Mouse (Mus musculus) lung, adult 2 months (tissue): ENCODE results near the gene Fli1. TPM values are rescaled to one million over a fixed set of nuclear protein-coding genes. Genes with fewer than 3 reads are reported as not detected.

ENCODE experiments used
- DNase-seq: peaks from one replicate; pipeline ENCODE4 v3.0.0; 2022
- H3K4me1 ChIP-seq: fragments of 200-500 bp; 2 replicates; pipeline ENCODE4 v1.6.1; 2011; ENCODE audit warnings: low read length; ENCODE audit not compliant: control insufficient read depth, insufficient read depth
- H3K4me3 ChIP-seq: fragments of 200-500 bp; replicated peaks from 2 replicates; pipeline ENCODE3; 2011; ENCODE audit warnings: low read depth, mild to moderate bottlenecking, control low read depth, low read length; ENCODE audit errors: extremely low read depth
- CTCF ChIP-seq: fragments of 200-500 bp; IDR thresholded peaks from 2 replicates; pipeline ENCODE4 v1.5.1; 2011; ENCODE audit warnings: mild to moderate bottlenecking, low read length, control low read depth; ENCODE audit not compliant: insufficient read depth
- POLR2A ChIP-seq: fragments of 200-500 bp; IDR thresholded peaks from 2 replicates; pipeline ENCODE4 v1.6.1; 2011; ENCODE audit warnings: low read depth, mild to moderate bottlenecking, control low read depth, low read length, borderline replicate concordance; ENCODE audit errors: extremely low read depth
- WGBS: fragments of 180-500 bp; shearing (Covaris S2); methylation state at CpG from one replicate; pipeline ENCODE4 v1.1.7; 2018; 5-methylcytosine and 5-hydroxymethylcytosine counted together
- polyA plus RNA-seq: library from polyadenylated mRNA; depleted of rRNA; stranded (reverse); fragments of >200 nt; gene quantifications from 2 replicates; pipeline ENCODE4 v1.2.3, GENCODE M21; 2012

The Fli1 gene
- polyA plus RNA-seq, 1 experiment = 14.1 TPM

- H3K4me3 ChIP-seq = no peak overlapping the region
- TF ChIP-seq POLR2A = no peak
- no peak for TF ChIP-seq CTCF
- WGBS = 71% methylated on average over 5 of the region's 5 CpGs
- DNase-seq = no peak
- no peaks in the 10 kb centered on the region for H3K4me1 ChIP-seq
Measured at GRCm38 (mm10) chr9:32570547-32570946, 27.9 kb upstream of the Fli1 start.

DNA sequence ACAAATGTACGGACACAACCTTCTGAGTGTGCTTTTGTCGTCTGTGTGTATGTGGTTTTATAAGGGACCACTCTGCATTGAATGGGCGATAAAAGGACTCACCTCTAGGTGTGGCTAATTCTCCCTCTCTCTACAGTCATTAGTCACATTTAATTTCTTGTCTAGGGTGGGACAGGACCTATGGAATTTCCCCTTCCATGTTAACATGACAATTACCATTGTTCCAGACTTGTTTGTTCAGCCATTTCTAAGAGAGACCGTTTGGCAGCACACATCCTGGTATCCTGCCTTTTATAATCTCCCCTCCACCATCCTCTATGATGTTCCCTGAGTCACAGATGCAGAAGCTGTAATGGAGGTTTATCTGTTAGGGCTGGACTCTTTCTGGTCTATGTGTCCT is 26.6 kb upstream of the Fli1 start:
- no peak for DNase-seq
- WGBS = 67% methylated on average over 4 of the region's 4 CpGs
- TF ChIP-seq CTCF (no peak), POLR2A (no peak)
- H3K4me1 ChIP-seq = no peaks in the 10 kb centered on the region
- no peak overlapping the region for H3K4me3 ChIP-seq

DNA sequence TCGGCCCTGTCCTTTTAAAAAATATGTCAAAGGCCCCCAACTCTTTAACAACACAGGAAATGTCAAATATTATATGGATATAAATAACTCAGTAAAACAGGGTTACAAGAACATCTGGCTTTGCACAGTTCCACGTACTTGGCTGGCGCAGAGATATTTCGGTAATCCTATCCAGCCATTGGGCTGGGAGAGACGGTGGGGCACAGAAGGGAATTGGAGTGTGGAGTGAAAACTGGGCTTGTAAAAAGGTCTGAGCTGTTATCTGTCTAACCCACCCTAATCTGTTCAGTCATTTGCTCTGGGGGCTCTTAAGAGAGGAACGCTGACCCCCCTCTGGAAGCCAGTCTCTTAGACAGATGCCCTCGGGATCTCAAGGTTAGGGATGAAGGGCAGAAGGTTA is 24.9 kb upstream of the Fli1 start:
- no peak overlapping the region for H3K4me3 ChIP-seq
- WGBS = 72% methylated on average over 7 of the region's 7 CpGs
- DNase-seq = no peak
- H3K4me1 ChIP-seq = no peaks in the 10 kb centered on the region
- TF ChIP-seq POLR2A (no peak), CTCF (no peak)

GRCm38 (mm10) chr9:32565309-32565708 is 22.6 kb upstream of the Fli1 start:
- Histone ChIP-seq H3K4me3 (no peak overlapping the region), H3K4me1 (no peaks in the 10 kb centered on the region)
- TF ChIP-seq POLR2A (no peak), CTCF (no peak)
- 52% methylated on average over 3 of the region's 3 CpGs for WGBS
- DNase-seq = no peak

- 50% methylated on average over 4 of the region's 4 CpGs for WGBS
- DNase-seq = no peak
- H3K4me3 ChIP-seq = no peak overlapping the region
- no peaks in the 10 kb centered on the region for H3K4me1 ChIP-seq
- no peak for TF ChIP-seq POLR2A
- no peak for TF ChIP-seq CTCF
Measured at GRCm38 (mm10) chr9:32562837-32563236, 20.2 kb upstream of the Fli1 start.

DNA sequence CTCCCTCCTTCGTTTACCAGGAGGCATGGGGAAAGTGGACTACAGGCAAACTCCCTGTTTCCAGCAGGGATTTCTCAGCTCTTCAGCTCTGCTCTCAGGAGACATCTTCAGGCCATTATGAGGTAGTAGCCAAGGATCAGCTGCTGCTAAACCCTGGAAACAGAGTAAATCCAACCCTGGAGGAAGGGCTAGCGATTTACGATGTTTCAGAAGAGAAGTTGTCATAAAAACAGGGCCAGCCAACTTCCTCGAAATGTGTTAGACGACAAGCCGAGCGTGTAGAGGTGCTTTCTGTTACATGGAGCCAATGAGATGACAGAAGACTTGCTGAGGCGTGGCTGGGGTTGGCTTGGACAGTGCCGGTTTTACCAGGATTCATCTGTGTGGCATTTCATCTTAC is 19.7 kb upstream of the Fli1 start:
- no peak for DNase-seq

DNA sequence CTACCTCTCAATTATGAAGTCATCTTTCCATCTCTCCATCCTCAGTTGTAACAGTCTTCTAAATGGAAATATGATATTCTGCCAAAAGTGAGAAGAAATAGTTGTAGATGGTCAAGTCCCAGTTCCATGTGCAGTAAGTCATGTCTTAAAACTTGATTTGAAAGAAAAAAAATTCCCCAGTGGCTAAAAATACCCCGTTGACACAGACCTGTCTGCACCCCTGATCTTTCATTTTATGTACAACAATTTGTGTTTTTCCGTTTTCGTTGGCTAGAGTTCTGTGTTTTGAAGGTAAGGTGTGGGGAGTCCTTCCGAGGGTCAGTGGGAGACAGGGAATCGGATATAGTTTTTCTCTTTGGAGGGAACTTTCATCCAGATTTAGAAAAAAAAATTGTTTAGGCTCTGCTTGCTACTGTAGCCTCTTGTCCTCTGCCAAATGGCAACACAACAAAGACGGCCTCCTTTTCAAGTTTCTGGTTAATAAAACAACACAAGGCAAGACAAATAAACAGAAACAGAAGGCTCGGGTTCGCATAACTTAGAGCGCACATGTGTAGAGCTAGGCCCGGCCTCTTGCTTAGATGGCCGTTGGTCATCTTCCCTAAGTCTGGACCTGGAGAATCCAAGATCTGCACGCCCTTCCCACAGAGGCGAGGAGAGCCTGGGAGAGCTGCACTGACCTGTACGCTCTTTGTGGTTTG is 18.7 kb upstream of the Fli1 start:
- H3K4me1 ChIP-seq = no peaks in the 10 kb centered on the region
- WGBS = 71% methylated on average over 14 of the region's 14 CpGs

More for the DNA sequence above, 19.7 kb upstream of the Fli1 start:
- Histone ChIP-seq H3K4me1 (no peaks in the 10 kb centered on the region), H3K4me3 (no peak overlapping the region)
- peak; percentile 38 for TF ChIP-seq CTCF
- no peak for TF ChIP-seq POLR2A
- 13% methylated on average over 9 of the region's 9 CpGs for WGBS

GRCm38 (mm10) chr9:32559859-32560258 is 17.2 kb upstream of the Fli1 start:
- H3K4me3 ChIP-seq = no peak overlapping the region
- no peak for TF ChIP-seq POLR2A
- no peak for TF ChIP-seq CTCF
- H3K4me1 ChIP-seq = peaks cover 5% of the 10 kb centered on the region; the same call in 1 of the 2 replicates
- 75% methylated on average over 8 of the region's 8 CpGs for WGBS
- DNase-seq = no peak

More for the DNA sequence above, 18.7 kb upstream of the Fli1 start:
- H3K4me3 ChIP-seq = no peak overlapping the region
- TF ChIP-seq CTCF (no peak), POLR2A (no peak)
- no peak for DNase-seq

DNA sequence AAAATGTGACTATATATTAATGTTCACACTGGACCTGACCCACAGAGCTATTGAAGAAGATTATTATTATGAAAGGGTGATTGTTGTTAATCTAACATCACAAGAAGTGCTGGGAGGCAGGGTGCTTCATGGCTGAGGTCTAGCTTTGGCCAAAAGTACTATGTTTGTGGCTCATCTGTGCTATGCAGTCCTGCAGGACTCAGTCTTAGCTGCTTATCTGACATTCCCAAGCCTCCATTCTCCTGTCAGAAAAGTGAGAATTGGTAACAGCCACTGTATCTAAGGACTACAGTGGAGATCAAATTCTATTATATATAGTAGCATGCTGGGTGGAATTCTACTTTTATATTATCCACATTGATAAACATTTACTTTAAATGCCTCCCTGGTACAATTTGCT is 16.8 kb upstream of the Fli1 start:
- no peak for DNase-seq
- TF ChIP-seq POLR2A (no peak), CTCF (no peak)
- Histone ChIP-seq H3K4me3 (no peak overlapping the region), H3K4me1 (peaks cover 5% of the 10 kb centered on the region; the same call in 1 of the 2 replicates)

DNA sequence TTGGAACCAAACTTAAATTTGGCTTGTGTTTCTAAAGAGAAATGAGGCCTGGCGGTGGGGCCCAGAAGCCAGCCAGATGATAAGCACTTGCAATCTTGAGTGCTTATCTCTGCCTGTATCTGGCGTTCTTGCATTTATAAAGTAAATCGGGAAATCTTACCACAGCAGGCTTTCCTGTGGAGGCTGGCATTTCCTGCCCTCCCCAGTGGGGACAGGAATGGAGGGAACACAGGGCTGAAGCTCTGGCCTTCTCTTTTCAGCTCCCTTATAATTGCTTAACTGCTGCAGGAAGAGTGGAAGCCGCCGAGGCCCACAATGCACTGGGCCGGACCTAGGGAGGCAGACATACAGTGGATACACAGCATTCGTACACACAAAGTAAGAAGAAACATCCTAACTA is 13.7 kb upstream of the Fli1 start:
- DNase-seq = no peak
- WGBS = 47% methylated on average over 7 of the region's 7 CpGs
- TF ChIP-seq POLR2A (no peak), CTCF (no peak)

DNA sequence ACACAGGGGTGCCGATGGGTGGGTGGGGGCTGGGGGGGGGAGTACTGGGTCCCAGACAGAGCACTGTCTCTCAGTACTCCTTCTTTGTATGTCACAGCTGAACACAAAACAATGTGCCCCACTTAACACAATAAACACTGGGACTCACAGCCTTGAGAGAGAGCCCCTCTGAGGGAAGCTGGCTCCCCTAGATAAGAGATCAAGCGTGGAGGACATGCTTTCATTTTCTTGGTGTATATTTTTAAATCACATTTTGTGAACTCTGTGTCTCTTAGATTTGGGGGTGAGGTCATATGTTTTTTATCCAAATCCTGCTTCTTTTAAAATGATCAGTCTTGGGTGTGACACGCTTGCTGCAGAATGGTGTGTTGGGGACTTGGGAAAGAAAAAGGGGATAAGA is 12.6 kb upstream of the Fli1 start:
- Histone ChIP-seq H3K4me1 (peaks cover 5% of the 10 kb centered on the region; the same call in 1 of the 2 replicates), H3K4me3 (no peak overlapping the region)
- DNase-seq = no peak
- 50% methylated on average over 3 of the region's 3 CpGs for WGBS
- TF ChIP-seq POLR2A (no peak), CTCF (no peak)

More for the DNA sequence above, 13.7 kb upstream of the Fli1 start:
- Histone ChIP-seq H3K4me3 (no peak overlapping the region), H3K4me1 (peaks cover 5% of the 10 kb centered on the region; the same call in 1 of the 2 replicates)
